Mouse (Mus musculus) lung, embryonic 14.5 days (tissue): ENCODE data around the gene Pid1. TPM values are rescaled to one million over a fixed set of nuclear protein-coding genes. Genes with fewer than 3 reads are reported as not detected.

Source experiments
- ATAC-seq: fragments of 200-750 bp; cut with Nextera tagmentation; 2 replicates; pipeline ENCODE4 v1.8.0; 2017; ENCODE audit warnings: mild to moderate bottlenecking, moderate TSS enrichment, moderate library complexity; ENCODE audit not compliant: insufficient read depth
- DNase-seq: peaks from one replicate; pipeline ENCODE4 v3.0.0-alpha.2; 2015
- H3K27ac ChIP-seq: fragments of 300-500 bp; sonication (generic); 2 replicates; pipeline ENCODE4 v1.5.1; 2014; ENCODE audit warnings: low read depth, mild to moderate bottlenecking, moderate library complexity
- H3K27me3 ChIP-seq: fragments of 300-500 bp; sonication (generic); 2 replicates; pipeline ENCODE4 v1.6.1; 2014; ENCODE audit warnings: low read length, control low read depth; ENCODE audit not compliant: insufficient read depth
- H3K36me3 ChIP-seq: fragments of 300-500 bp; sonication (generic); 2 replicates; pipeline ENCODE4 v1.6.1; 2014; ENCODE audit warnings: control low read depth; ENCODE audit not compliant: insufficient read depth
- H3K4me1 ChIP-seq: fragments of 300-500 bp; sonication (generic); 2 replicates; pipeline ENCODE4 v1.6.1; 2014; ENCODE audit warnings: antibody characterized with exemption, control low read depth; ENCODE audit not compliant: insufficient read depth
- H3K4me2 ChIP-seq: fragments of 300-500 bp; sonication (generic); 2 replicates; pipeline ENCODE4 v1.6.1; 2014; ENCODE audit warnings: mild to moderate bottlenecking
- H3K4me3 ChIP-seq: fragments of 300-500 bp; sonication (generic); 2 replicates; pipeline ENCODE4 v1.5.1; 2014; ENCODE audit warnings: low read depth, low read length
- H3K9ac ChIP-seq: fragments of 300-500 bp; sonication (generic); 2 replicates; pipeline ENCODE4 v1.6.1; 2014
- H3K9me3 ChIP-seq: fragments of 300-500 bp; sonication (generic); 2 replicates; pipeline ENCODE4 v1.6.1; 2016; ENCODE audit warnings: low read depth, low read length, control low read depth
- CTCF ChIP-seq: IDR thresholded peaks from 2 replicates; pipeline ENCODE4 v1.5.1; 2016; ENCODE audit warnings: antibody characterized with exemption, low read depth
- WGBS: fragments of 180-500 bp; shearing (Covaris S2); extraction: QIAGEN DNeasy Blood & Tissue Kit; methylation state at CpG from one replicate; pipeline ENCODE4 v1.1.7; 2014; 5-methylcytosine and 5-hydroxymethylcytosine counted together
- polyA plus RNA-seq: library from polyadenylated mRNA; unstranded; fragments of >200 nt; fragmentation: Nextera tagmentation; extraction: Ambion mirVana; gene quantifications from 2 replicates; pipeline ENCODE4 v1.2.1, GENCODE M21; 2014

Gene Pid1
- polyA plus RNA-seq, 1 experiment from 2014 or later = 4.9 TPM

DNA sequence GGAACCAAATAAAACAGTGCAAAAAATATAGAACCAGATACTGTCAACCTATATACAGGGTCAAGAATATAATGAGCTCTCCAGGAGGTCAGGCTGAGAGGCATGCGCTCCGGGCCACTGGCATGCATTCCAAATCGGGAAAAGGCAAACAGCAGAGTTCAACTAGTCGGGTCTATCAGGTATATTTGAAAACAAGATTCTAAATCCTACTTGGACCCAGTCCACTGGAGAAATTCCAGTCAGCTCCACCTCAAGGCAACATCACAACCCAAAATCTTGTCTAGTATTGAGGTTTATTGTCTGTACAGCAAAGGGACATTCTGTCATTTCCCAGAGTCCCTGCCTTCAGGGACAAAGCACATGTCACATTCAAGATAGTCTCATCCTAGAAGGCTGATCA lies 91.0 kb downstream of the Pid1 start:
- no peak for DNase-seq
- Histone ChIP-seq H3K27me3 (no peaks in the 10 kb centered on the region), H3K4me1 (no peaks in the 10 kb centered on the region), H3K9ac (no peak overlapping the region), H3K4me3 (no peak overlapping the region), H3K4me2 (no peak overlapping the region), H3K36me3 (no peaks in the 10 kb centered on the region), H3K9me3 (no peaks in the 10 kb centered on the region), H3K27ac (no peak overlapping the region)
- WGBS = 48% methylated on average over 4 of the region's 4 CpGs
- no peak for ATAC-seq
- no peak for TF ChIP-seq CTCF

GRCm38 (mm10) chr1:84271712-84272200 lies 92.2 kb downstream of the Pid1 start:
- WGBS = 66% methylated on average over 2 of the region's 2 CpGs
- H3K27me3 ChIP-seq = no peaks in the 10 kb centered on the region

GRCm38 (mm10) chr1:84257656-84258055 lies 106.3 kb downstream of the Pid1 start:
- H3K4me1 ChIP-seq = peaks cover 3% of the 10 kb centered on the region; the same call in 1 of the 2 replicates
- no peaks in the 10 kb centered on the region for H3K36me3 ChIP-seq
- ATAC-seq (no peak), DNase-seq (no peak)
- 95% methylated on average over 2 of the region's 2 CpGs for WGBS
- H3K27me3 ChIP-seq = no peaks in the 10 kb centered on the region
- H3K9ac ChIP-seq = no peak overlapping the region
- H3K9me3 ChIP-seq = no peaks in the 10 kb centered on the region
- no peak overlapping the region for H3K4me3 ChIP-seq
- TF ChIP-seq CTCF = no peak
- H3K4me2 ChIP-seq = no peak overlapping the region
- no peak overlapping the region for H3K27ac ChIP-seq

More at GRCm38 (mm10) chr1:84271712-84272200, 92.2 kb downstream of the Pid1 start:
- no peak overlapping the region for H3K27ac ChIP-seq
- no peak for TF ChIP-seq CTCF
- no peaks in the 10 kb centered on the region for H3K9me3 ChIP-seq
- no peak overlapping the region for H3K4me3 ChIP-seq
- no peaks in the 10 kb centered on the region for H3K4me1 ChIP-seq
- H3K36me3 ChIP-seq = no peaks in the 10 kb centered on the region
- H3K4me2 ChIP-seq = no peak overlapping the region
- H3K9ac ChIP-seq = no peak overlapping the region
- no peak for DNase-seq
- ATAC-seq = no peak

GRCm38 (mm10) chr1:84254361-84254760 lies 109.6 kb downstream of the Pid1 start:
- Histone ChIP-seq H3K9me3 (no peaks in the 10 kb centered on the region), H3K27ac (no peak overlapping the region), H3K9ac (no peak overlapping the region), H3K4me2 (no peak overlapping the region), H3K4me3 (no peak overlapping the region), H3K4me1 (peaks cover 3% of the 10 kb centered on the region; the same call in 1 of the 2 replicates), H3K27me3 (no peaks in the 10 kb centered on the region), H3K36me3 (no peaks in the 10 kb centered on the region)
- no peak for ATAC-seq
- no peak for TF ChIP-seq CTCF
- 58% methylated on average over 5 of the region's 5 CpGs for WGBS
- no peak for DNase-seq

DNA sequence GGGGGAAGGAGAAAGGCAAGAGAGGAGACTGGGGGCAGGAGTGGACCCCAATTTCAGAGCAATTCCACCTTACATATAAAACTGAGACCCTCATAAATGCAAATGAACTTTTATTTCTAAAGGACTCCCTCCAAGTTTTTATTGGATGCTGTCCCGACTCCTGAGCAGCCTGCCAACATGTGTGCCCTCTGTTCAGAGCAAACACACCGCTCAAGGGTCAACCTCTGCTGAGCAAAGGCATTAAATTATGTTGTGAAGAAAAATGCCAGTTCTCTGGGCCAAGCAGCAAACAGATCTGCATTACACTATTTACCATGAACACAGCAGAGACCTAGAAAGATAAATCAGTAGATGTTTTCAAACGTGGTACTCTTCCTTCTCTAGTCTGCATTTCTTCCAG lies 110.1 kb downstream of the Pid1 start:
- TF ChIP-seq CTCF = no peak
- Histone ChIP-seq H3K4me1 (peaks cover 3% of the 10 kb centered on the region; the same call in 1 of the 2 replicates), H3K9me3 (no peaks in the 10 kb centered on the region), H3K4me2 (no peak overlapping the region), H3K27ac (no peak overlapping the region), H3K27me3 (no peaks in the 10 kb centered on the region), H3K9ac (no peak overlapping the region), H3K36me3 (no peaks in the 10 kb centered on the region), H3K4me3 (no peak overlapping the region)
- DNase-seq = peak; percentile 10
- ATAC-seq = no peak
- 35% methylated on average over 3 of the region's 3 CpGs for WGBS

GRCm38 (mm10) chr1:84251205-84251604 lies 112.8 kb downstream of the Pid1 start:
- Histone ChIP-seq H3K4me2 (no peak overlapping the region), H3K27me3 (no peaks in the 10 kb centered on the region), H3K27ac (no peak overlapping the region), H3K36me3 (no peaks in the 10 kb centered on the region), H3K4me1 (peaks cover 3% of the 10 kb centered on the region; the same call in 1 of the 2 replicates), H3K9me3 (no peaks in the 10 kb centered on the region), H3K4me3 (no peak overlapping the region), H3K9ac (no peak overlapping the region)
- TF ChIP-seq CTCF = no peak
- ATAC-seq (no peak), DNase-seq (no peak)
- 56% methylated on average over 1 of the region's 1 CpGs for WGBS

DNA sequence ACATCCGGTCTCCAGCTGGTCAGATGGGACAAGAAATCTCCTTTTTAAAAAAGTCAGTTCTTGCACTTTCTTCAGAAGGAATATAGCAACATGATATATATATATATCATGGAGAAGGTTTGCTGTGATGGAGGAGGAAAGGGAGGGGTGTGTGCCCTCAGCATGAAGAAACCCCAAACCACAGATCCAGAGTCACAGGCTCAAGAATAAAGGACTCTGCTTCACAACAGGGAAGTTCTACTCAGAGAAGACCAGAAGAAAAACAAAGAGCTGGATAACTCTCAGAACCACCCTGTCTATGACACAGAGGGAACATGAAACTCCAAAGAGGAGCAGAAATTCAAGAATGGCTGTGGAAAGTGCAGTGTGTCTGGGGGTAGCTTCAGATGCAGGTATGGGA lies 113.2 kb downstream of the Pid1 start:
- H3K4me3 ChIP-seq = no peak overlapping the region
- TF ChIP-seq CTCF = no peak
- no peaks in the 10 kb centered on the region for H3K9me3 ChIP-seq

DNA sequence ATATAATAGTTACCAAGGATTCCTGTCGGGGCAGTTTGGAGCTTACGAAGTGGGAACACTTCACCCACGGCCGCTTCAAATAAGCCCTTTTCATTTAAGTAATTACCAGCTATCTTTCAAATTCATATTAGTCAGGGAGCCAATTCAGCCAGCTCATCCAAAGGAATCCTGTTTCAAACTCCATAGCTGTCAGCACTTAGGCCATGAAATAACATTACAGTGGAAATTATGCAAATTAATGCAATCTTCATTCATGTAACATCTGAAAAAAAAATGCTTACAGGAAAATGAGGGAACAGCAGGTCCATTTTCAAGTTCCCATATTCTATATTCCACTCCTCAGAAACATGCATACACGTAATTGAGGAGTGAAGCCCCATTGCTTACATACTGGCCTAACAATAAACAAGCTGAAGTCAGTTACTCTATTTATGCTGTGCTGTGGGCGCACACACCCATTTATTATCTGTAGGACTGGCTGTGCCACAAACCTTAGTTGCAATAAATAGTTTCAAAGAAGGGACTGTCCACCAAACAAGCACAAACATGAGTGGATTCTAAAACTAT lies 114.1 kb downstream of the Pid1 start:
- no peak overlapping the region for H3K27ac ChIP-seq
- H3K9me3 ChIP-seq = no peaks in the 10 kb centered on the region
- H3K4me3 ChIP-seq = no peak overlapping the region
- H3K36me3 ChIP-seq = no peaks in the 10 kb centered on the region
- no peak for ATAC-seq
- no peak for TF ChIP-seq CTCF
- H3K9ac ChIP-seq = no peak overlapping the region
- 68% methylated on average over 6 of the region's 6 CpGs for WGBS
- no peak for DNase-seq
- H3K4me2 ChIP-seq = no peak overlapping the region
- H3K27me3 ChIP-seq = no peaks in the 10 kb centered on the region
- H3K4me1 ChIP-seq = peaks cover 3% of the 10 kb centered on the region; the same call in 1 of the 2 replicates

More for the DNA sequence above, 113.2 kb downstream of the Pid1 start:
- H3K36me3 ChIP-seq = no peaks in the 10 kb centered on the region
- WGBS = 84% methylated on average over 1 of the region's 1 CpGs
- H3K27me3 ChIP-seq = no peaks in the 10 kb centered on the region
- ATAC-seq = no peak
- no peak for DNase-seq
- peaks cover 3% of the 10 kb centered on the region; the same call in 1 of the 2 replicates for H3K4me1 ChIP-seq
- no peak overlapping the region for H3K9ac ChIP-seq
- H3K27ac ChIP-seq = no peak overlapping the region
- H3K4me2 ChIP-seq = no peak overlapping the region
